Mouse (Mus musculus): ENCODE measurements at regions not wholly inside any gene's neighbourhood (a gene's known extent, or its start where the extent isn't known, plus 50 kb on each side); places are given as distances from the start of the nearest gene placed in this dataset.

DNA sequence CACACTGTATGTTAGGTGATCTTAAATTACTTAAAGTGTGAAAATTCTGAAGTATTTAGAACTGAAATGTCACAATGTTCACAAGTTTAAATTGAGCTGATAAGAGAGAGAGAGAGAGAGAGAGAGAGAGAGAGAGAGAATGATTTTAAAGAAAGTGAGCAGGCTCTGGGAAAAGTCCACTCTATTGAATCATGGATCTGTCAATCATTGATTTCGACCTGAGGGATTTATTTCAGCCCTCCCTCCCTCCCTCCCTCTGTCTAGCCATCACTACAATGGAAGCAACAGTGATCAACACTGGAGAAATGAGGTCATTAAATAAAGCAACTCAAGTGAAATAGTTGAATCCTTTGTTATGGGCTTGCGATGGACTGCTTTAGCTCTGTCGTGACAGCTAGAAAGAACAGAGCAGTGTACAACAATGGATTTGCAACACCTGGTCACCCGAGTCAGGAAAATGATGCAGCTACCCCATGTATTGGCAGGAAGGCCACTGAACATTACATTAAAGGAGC, 52.8 kb upstream of the Arid1b start:
- DNase-seq (ENCODE audit: low spot score in 2 of 2), result no peak

DNA sequence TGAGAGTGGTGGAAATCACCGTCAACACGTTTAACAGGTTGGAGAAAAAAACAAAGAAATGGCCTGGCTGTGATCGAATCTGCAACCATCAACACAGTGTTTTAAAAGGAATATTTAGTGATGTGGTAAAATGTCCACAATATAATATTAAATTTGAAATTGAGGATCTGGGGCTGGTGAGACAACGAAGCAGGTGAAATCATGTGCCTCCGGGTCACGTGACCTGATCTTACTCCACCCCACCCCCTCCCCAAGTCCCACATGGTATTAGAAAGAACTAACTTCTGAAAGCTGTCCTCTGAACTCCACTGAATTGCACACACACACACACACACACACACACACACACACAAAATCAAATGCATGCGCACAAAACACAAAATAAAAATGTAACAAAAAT, 51.3 kb upstream of the Arid1b start:
- DNase-seq (ENCODE audit: low spot score in 2 of 2), result no peak
